Mouse (Mus musculus) erythroblast, embryonic 14.5 days (primary cell): ENCODE data around the gene Erich2.

Experiments
- GATA1 ChIP-seq: IDR thresholded peaks from 2 replicates; pipeline ENCODE4 v1.6.1; 2012; ENCODE audit warnings: low read length, inconsistent platforms, mixed read lengths
- TAL1 ChIP-seq: IDR thresholded peaks from 3 replicates; pipeline ENCODE4 v1.6.1; 2012; ENCODE audit warnings: low read length, inconsistent platforms, mixed read lengths

- TF ChIP-seq TAL1 = no peak
- TF ChIP-seq GATA1 = no peak
Measured at GRCm38 (mm10) chr2:70562011-70562491, 53.4 kb downstream of the Erich2 start.
